Comparison of ENCODE assay signal across 8 mouse cellular contexts in the genomic region with DNA sequence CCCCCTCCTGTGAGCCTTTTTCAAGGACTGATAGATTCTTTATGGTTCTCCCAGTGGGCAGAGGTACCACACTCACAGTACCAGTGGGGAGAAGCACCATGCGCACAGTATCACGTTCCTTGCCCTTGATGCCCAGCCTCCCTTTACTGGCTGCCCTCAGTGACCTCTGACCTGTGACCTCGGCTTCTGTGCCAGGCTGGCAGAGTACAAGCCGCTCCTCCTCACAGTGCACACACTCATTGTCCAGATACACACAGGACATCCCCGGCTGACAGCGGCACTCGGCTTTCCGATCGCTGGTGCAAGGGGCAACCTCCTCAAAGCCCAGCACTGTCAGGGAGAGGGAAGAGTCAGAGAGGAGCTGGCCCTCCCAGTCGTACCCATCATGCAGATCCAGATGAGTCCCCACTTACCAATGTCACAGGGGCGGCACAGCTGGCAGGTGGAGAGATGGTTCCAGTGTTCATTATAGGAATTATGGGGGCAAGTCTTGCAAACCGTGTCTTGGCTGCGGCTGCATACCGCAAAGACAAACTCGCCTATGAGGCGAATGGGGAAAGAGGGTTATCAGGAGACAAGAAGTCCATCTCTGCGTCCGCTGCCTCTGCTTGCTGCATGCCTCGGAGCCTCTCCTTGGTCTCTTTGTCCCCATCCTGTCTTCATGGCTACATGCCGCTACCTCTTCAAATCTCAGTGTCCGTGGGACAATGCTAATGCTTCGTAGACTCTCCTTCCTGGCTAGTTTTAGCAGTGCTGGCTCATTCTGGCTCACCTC. TPM values are rescaled to one million over a fixed set of nuclear protein-coding genes. Genes with fewer than 3 reads are reported as not detected.
DNase-seq lines count a peak whose midpoint lies in the region; ATAC-seq and TF ChIP-seq lines count a peak whose summit lies in the region.

No protein-coding gene starts in this region.

- DNase-seq in kidney, adult 2 months: peak; percentile 61
- DNase-seq in kidney, adult 11 months: no peak
- no peak for DNase-seq in embryonic facial prominence, embryonic 14.5 days (ENCODE audit: low spot score)
- DNase-seq in cerebellum, adult 8-10 months: no peak
- no peak for DNase-seq in left cerebral cortex, adult 11 months (ENCODE audit: low spot score)
- DNase-seq in right cerebral cortex, postnatal 4 days: no peak

- H3K9me3 ChIP-seq in embryonic facial prominence, embryonic 14.5 days (ENCODE audit: control insufficient read depth, low read length): no peaks in the 10 kb centered on the region
- no peaks in the 10 kb centered on the region for H3K9me3 ChIP-seq in kidney, embryonic 14.5 days (ENCODE audit: control insufficient read depth, low read length)

- peak overlapping the region; percentile 83 for H3K4me2 ChIP-seq in embryonic facial prominence, embryonic 14.5 days (ENCODE audit: low read depth, low read length)
- peak overlapping the region; percentile 71 for H3K4me2 ChIP-seq in kidney, embryonic 14.5 days (replicated peaks; ENCODE audit: low read depth, low read length)

- H3K27ac ChIP-seq in kidney, adult 2 months (ENCODE audit: insufficient read depth, low read depth, low read length): peak overlapping the region; percentile 81
- peak overlapping the region; percentile 68 for H3K27ac ChIP-seq in embryonic facial prominence, embryonic 14.5 days (replicated peaks; ENCODE audit: low read depth, low read length)
- peak overlapping the region; percentile 75; the same call in 1 of the 2 replicates for H3K27ac ChIP-seq in kidney, embryonic 14.5 days (ENCODE audit: low read depth, low read length)

- WGBS in kidney, adult 2 months: 19% methylated on average over 22 of the region's 22 CpGs
- 66% methylated on average over 22 of the region's 22 CpGs for WGBS in embryonic facial prominence, embryonic 14.5 days
- 61% methylated on average over 22 of the region's 22 CpGs for WGBS in kidney, embryonic 14.5 days

- H3K9ac ChIP-seq in embryonic facial prominence, embryonic 14.5 days (ENCODE audit: low read depth, low read length): peak overlapping the region; percentile 85
- H3K9ac ChIP-seq in kidney, embryonic 14.5 days (ENCODE audit: low read depth, low read length): peak overlapping the region; percentile 88

- TF ChIP-seq POLR2A in kidney, adult 2 months (IDR thresholded peaks at IDR 0.05; ENCODE audit: low read depth, low read length): no peak

- H3K36me3 ChIP-seq in kidney, adult 2 months (ENCODE audit: control insufficient read depth, insufficient read depth, low read length): peaks cover 3% of the 10 kb centered on the region
- peaks cover 11% of the 10 kb centered on the region; the same call in 1 of the 2 replicates for H3K36me3 ChIP-seq in embryonic facial prominence, embryonic 14.5 days (ENCODE audit: control insufficient read depth, insufficient read depth, low read length)
- H3K36me3 ChIP-seq in kidney, embryonic 14.5 days (ENCODE audit: control insufficient read depth, insufficient read depth, low read length): peaks cover 9% of the 10 kb centered on the region; the same call in 1 of the 2 replicates

- H3K27me3 ChIP-seq in kidney, adult 2 months (replicated peaks; ENCODE audit: control insufficient read depth, insufficient read depth, low read length): no peaks in the 10 kb centered on the region
- H3K27me3 ChIP-seq in embryonic facial prominence, embryonic 14.5 days (replicated peaks; ENCODE audit: control insufficient read depth, insufficient read depth, low read length): no peaks in the 10 kb centered on the region
- H3K27me3 ChIP-seq in kidney, embryonic 14.5 days (ENCODE audit: control insufficient read depth, insufficient read depth, low read length): no peaks in the 10 kb centered on the region

- no peak for TF ChIP-seq CTCF in kidney, adult 2 months (conservative IDR thresholded peaks at IDR 0.05; ENCODE audit: insufficient read depth, insufficient read length, low read depth, low read length)

- H3K4me1 ChIP-seq in kidney, adult 2 months (ENCODE audit: control insufficient read depth, insufficient read depth, low read length): peaks cover 11% of the 10 kb centered on the region
- H3K4me1 ChIP-seq in embryonic facial prominence, embryonic 14.5 days (ENCODE audit: control insufficient read depth, insufficient read depth, low read length): peaks cover 34% of the 10 kb centered on the region
- peaks cover 19% of the 10 kb centered on the region; the same call in 1 of the 2 replicates for H3K4me1 ChIP-seq in kidney, embryonic 14.5 days (ENCODE audit: control insufficient read depth, insufficient read depth, low read length)

- peak overlapping the region; percentile 80 for H3K4me3 ChIP-seq in kidney, adult 2 months (ENCODE audit: insufficient read depth, low read depth, low read length)
- H3K4me3 ChIP-seq in embryonic facial prominence, embryonic 14.5 days (ENCODE audit: low read depth, low read length): peak overlapping the region; percentile 53
- peak overlapping the region; percentile 57 for H3K4me3 ChIP-seq in kidney, embryonic 14.5 days (ENCODE audit: low read length)

- ATAC-seq in embryonic facial prominence, embryonic 14.5 days (ENCODE audit: low read depth): no peak
- ATAC-seq in kidney, embryonic 14.5 days (ENCODE audit: low FRiP score, low TSS enrichment): peak; percentile 3; the same call in 1 of the 2 replicates
- 0 out of 2 replicates have a peak, but pooled peaks have one; percentile 12 for ATAC-seq in megakaryocyte progenitor cell, adult 5-6 weeks (replicated peaks; ENCODE audit: poor library complexity)

RNA-seq across cellular contexts. Expression of a gene that starts 0.9 kb away (rescaled TPM):
- 97.1 and 116 TPM in 2 replicates for polyA plus RNA-seq in kidney, adult 2 months (2012; rRNA removed)
- polyA plus RNA-seq in embryonic facial prominence, embryonic 14.5 days (2014; fragmentation: Nextera tagmentation; extraction: Ambion mirVana): 46.4 and 49.0 TPM in 2 replicates
- polyA plus RNA-seq in kidney, embryonic 14.5 days (2014; fragmentation: Nextera tagmentation; extraction: Ambion mirVana): 54.0 and 54.3 TPM in 2 replicates
- total RNA-seq in megakaryocyte progenitor cell, adult 5-6 weeks (2015): 17.5 and 18.7 TPM in 2 replicates
- total RNA-seq in megakaryocyte progenitor cell, adult 5-6 weeks (2017): 28.2 and 43.7 TPM in 2 replicates

RNA-seq across cellular contexts. Expression of a gene that starts 7.7 kb away (rescaled TPM):
- polyA plus RNA-seq in kidney, adult 2 months (2012; rRNA removed): 83.5 and 89.5 TPM in 2 replicates
- 1.5 and 3.2 TPM in 2 replicates for polyA plus RNA-seq in embryonic facial prominence, embryonic 14.5 days (2014; fragmentation: Nextera tagmentation; extraction: Ambion mirVana)
- 2.5 and 3.3 TPM in 2 replicates for polyA plus RNA-seq in kidney, embryonic 14.5 days (2014; fragmentation: Nextera tagmentation; extraction: Ambion mirVana)
- total RNA-seq in megakaryocyte progenitor cell, adult 5-6 weeks (2015): 21.8 and 22.9 TPM in 2 replicates
- 0.75 and 1.7 TPM in 2 replicates for total RNA-seq in megakaryocyte progenitor cell, adult 5-6 weeks (2017)

RNA-seq across cellular contexts. Expression of a gene that starts 26.9 kb away (rescaled TPM):
- 0.39 and 0.86 TPM in 2 replicates for polyA plus RNA-seq in kidney, adult 2 months (2012; rRNA removed)
- 0.22 and 0.45 TPM in 2 replicates for polyA plus RNA-seq in embryonic facial prominence, embryonic 14.5 days (2014; fragmentation: Nextera tagmentation; extraction: Ambion mirVana)
- 0.29 TPM in 1 of 2 replicates, not detected in the other for polyA plus RNA-seq in kidney, embryonic 14.5 days (2014; fragmentation: Nextera tagmentation; extraction: Ambion mirVana)
- not detected in 2 replicates for total RNA-seq in megakaryocyte progenitor cell, adult 5-6 weeks (2015)
- not detected in 2 replicates for total RNA-seq in megakaryocyte progenitor cell, adult 5-6 weeks (2017)

RNA-seq across cellular contexts. Expression of a gene that starts 36.4 kb away (rescaled TPM):
- 98.6 and 109 TPM in 2 replicates for polyA plus RNA-seq in kidney, adult 2 months (2012; rRNA removed)
- polyA plus RNA-seq in embryonic facial prominence, embryonic 14.5 days (2014; fragmentation: Nextera tagmentation; extraction: Ambion mirVana): 81.8 and 82.6 TPM in 2 replicates
- 67.1 and 69.3 TPM in 2 replicates for polyA plus RNA-seq in kidney, embryonic 14.5 days (2014; fragmentation: Nextera tagmentation; extraction: Ambion mirVana)
- 56.9 and 61.8 TPM in 2 replicates for total RNA-seq in megakaryocyte progenitor cell, adult 5-6 weeks (2015)
- total RNA-seq in megakaryocyte progenitor cell, adult 5-6 weeks (2017): 56.6 and 57.1 TPM in 2 replicates

Comparison
In these comparisons a context has a peak if more than half of its experiments do, and no peak if none do; other contexts are left out.
1. RNA of a gene that starts 7.7 kb away (polyA plus RNA-seq): 83.5 to 89.5 TPM in kidney, adult 2 months; 2.5 to 3.3 TPM in kidney, embryonic 14.5 days and 1.5 to 3.2 TPM in embryonic facial prominence, embryonic 14.5 days; every median in the first group is over 10 times any median in the second.
2. Peak in every context shown above with its lines, with median percentiles within 50 percentile points of each other: H3K27ac ChIP-seq and H3K4me3 ChIP-seq.